Mouse (Mus musculus) ES-E14 (cell line): ENCODE results near the gene Edn2.

Source experiments
- CHD2 ChIP-seq: IDR thresholded peaks from 2 replicates; pipeline ENCODE4 v1.6.1; 2014; ENCODE audit warnings: mild to moderate bottlenecking, low read depth, low read length, inconsistent platforms
- HCFC1 ChIP-seq: IDR thresholded peaks from 2 replicates; pipeline ENCODE4 v1.6.1; 2012; ENCODE audit warnings: low read length, inconsistent platforms, borderline replicate concordance; ENCODE audit not compliant: insufficient read depth
- MAFK ChIP-seq: IDR thresholded peaks from 2 replicates; pipeline ENCODE4 v1.6.1; 2014; ENCODE audit warnings: mild to moderate bottlenecking, low read depth, low read length, inconsistent platforms; ENCODE audit not compliant: insufficient read depth
- ZC3H11A ChIP-seq: IDR thresholded peaks from 2 replicates; pipeline ENCODE4 v1.6.1; 2012; ENCODE audit warnings: low read depth, mild to moderate bottlenecking, inconsistent platforms, low read length, borderline replicate concordance
- ZNF384 ChIP-seq: IDR thresholded peaks from 2 replicates; pipeline ENCODE4 v1.6.1; 2012; ENCODE audit warnings: low read depth, low read length, inconsistent platforms

DNA sequence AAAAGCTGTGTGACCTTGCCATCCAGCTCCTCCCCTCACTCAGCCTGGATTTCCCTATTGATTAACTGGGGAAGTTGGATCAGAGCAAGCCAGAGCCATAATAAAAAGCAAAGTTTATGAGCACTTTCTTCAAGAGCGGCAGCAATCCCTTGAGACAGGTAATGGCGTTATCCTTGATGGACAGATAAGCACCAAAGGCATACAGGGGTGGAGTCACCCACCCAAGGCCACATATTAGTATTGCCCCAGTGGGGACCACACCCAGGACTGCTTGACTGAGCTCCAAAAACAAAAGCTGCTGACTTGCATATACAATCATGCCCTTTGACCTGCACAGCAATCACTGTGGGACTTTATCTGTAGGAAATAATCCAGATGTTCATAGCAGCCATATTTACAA lies 31.0 kb downstream of the Edn2 start:
- TF ChIP-seq CHD2 (no peak), ZNF384 (no peak), ZC3H11A (no peak), MAFK (no peak), HCFC1 (no peak)
